Mouse (Mus musculus) heart, postnatal 10 days (tissue): ENCODE data around the gene Hmgcl. TPM values are rescaled to one million over a fixed set of nuclear protein-coding genes. Genes with fewer than 3 reads are reported as not detected.
A peak's percentile ranks its signal among the peaks of the same experiment; 100 is the strongest.

Experiments used
- DNase-seq, 2 experiments: peaks; one replicate each; pipeline ENCODE4 v3.0.0; 2021
- intact Hi-C: fragments of 180-260 bp; cut with DNase I; formaldehyde crosslinking; loops from one replicate; pipeline ENCODE4 v1.15.1; 2025
- total RNA-seq, 2 experiments: library from RNA; stranded (reverse); gene quantifications; 2 replicates each; pipeline ENCODE4 v1.2.3; 2021

Gene Hmgcl
- total RNA-seq: 10 to 100 TPM; 66.3 to 67.5 TPM

DNA sequence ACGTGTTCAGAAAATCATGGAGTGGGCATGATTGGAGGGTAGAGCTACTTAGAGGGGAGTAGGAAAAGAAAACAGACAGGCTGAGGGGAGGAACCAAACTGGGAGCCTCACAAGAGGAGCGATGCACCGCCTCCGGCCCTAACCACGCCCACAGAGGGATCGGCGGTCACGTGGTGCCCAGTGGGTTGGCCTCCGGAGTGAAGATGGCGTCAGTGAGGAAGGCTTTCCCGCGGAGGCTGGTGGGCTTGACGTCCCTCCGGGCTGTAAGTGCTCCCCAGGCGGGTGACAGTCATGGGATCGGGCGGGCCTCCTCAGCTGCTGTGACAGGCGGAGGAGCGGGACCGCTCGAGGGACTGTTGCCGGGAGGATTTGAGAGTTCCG, at the start of gene Hmgcl:
TSS of gene Hmgcl (plus strand) at position 171 of the 381 bp plus-strand sequence.
- peak; percentile 97 to 98 for DNase-seq
- intact Hi-C loops: no loop called here

DNA sequence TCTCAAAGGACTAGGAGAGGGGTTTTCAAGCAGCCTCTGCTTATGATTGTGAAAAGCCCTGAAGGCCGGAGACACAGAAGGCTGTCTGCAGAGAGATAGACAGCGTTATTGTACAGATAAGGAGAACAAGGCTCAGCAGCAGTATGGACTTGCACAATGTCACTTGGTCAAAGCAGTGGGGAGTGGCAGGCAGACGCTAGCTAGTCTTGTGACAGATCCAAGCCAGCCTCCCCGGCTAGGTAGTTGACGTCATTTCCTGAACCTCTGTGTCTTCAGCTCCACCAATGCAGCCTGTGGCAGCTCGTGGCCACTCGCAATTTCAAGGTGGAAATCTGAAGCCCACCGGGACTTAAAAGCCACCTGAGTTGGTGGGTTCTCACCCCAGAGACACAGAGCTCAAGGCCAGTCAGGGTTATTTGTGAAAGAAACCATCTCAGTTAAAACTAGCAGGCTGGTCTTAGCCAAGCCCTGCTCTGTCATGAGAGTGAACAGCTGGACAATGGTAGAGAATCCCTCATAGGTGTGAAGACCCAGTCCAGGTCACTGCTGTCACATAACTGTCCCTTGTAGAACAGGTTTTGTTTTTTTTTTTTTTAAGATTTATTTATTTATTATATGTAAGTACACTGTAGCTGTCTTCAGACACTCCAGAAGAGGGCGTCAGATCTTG, 47.7 kb upstream of the Hmgcl start:
- intact Hi-C loops: no loop called here
- peak; percentile 43 to 48 for DNase-seq

DNA sequence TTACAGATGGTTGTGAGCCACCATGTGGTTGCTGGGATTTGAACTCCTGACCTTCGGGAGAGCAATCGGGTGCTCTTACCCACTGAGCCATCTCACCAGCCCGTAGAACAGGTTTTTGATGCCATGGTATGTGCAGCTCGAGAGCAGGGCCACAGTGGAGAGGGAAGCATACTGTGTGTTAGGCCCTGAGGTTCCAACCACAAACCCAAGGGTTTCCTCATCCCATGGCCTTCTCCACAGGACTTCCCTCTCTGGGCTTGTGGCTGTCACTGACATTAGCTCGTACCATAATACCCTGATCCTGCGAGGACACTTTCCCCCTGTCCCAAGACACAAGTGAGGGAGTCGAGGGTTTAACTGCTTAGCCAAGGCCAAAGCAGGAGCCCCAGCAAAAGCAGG, 47.2 kb upstream of the Hmgcl start:
- intact Hi-C loops: no loop called here
- no peak for DNase-seq

DNA sequence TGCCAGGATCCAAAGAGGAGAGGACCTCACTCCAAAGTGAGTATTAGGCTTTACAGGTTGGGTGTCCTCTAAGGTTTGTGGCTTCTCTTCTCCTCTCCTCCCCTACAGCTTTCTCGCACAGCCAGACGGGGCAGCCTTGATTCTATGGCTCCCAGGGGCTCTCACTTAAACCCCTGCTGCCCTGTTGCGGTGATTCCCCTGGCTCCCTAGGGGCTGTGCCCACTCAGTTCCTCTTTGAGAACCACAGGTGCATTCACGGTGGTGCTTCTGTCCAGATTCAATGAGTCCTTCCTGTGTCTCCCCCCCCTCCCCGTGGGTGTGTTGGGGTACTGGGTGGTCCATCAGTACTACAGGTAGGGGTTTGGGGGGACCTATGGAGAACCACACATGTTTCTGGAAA, 46.2 kb upstream of the Hmgcl start:
- intact Hi-C loops: no loop called here
- no peak for DNase-seq

DNA sequence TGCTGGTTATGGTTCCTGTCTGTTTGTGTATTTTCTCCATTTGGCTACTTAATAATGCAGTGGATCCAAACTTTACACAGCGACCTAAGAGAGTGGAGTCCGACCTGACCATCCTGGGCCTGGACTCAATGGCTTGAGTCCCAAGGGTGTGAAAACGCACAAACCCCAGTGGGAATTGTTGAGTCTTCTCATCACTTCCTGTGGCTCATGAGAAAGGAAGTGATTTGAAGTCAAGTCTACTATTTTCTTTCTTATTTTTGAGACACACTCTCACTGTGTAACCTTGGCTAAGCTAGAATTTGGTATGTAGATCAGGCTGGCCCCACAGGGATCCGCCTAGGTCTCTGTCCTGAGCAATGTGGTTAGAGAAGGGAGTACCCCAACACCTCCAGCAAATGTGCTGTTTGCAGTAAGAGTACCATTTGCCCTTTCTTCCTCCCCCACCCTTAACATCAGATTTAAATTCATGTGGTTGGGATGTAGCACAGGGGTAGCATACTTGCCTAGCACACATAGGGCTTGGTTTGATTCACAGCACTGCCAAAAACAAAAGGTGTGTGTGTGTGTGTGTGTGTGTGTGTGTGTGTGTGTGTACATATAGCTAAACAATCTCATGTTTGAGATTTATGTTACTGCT, 43.5 kb upstream of the Hmgcl start:
- intact Hi-C loops: no loop called here
- DNase-seq: no peak

DNA sequence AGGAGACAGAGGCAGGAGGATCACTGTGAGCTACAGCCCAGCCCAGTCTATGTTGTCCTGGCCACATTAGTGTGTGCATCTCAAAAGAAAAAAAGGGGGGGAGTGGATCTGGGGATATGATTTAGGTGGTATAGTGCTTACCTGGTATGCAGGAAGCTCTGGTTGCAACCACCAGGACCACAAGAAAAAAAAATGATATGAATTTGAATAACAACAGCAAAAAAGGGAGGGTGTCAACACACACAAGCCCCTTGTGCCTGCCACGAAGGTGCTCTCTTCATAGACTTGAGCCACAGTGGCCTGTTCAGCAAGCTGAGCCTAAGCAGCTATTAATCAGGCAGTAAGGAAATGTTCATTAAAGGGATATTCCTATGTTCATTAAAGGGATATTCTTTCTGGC, 41.4 kb upstream of the Hmgcl start:
- DNase-seq: no peak
- intact Hi-C loops: no loop called here

DNA sequence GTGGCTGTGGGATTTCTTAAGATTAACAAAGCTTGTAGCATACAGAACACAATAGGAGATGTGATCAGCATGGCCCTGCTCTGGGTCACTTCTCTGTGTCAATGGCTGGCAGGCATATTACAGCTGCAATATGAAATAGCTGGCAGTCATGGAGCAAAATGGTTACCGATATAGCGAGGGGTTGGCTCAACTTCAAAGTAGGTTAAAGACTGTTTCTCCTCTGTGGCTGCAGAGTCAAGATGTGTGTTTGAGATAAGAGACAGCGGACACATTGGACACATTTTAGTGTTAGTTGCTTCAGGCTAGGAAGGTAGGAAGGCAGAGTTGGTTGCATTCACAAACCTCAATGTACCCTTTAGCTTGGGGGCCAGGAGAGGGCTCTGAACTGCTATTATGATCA, 39.6 kb upstream of the Hmgcl start:
- no peak for DNase-seq
- intact Hi-C loops: no loop called here

DNA sequence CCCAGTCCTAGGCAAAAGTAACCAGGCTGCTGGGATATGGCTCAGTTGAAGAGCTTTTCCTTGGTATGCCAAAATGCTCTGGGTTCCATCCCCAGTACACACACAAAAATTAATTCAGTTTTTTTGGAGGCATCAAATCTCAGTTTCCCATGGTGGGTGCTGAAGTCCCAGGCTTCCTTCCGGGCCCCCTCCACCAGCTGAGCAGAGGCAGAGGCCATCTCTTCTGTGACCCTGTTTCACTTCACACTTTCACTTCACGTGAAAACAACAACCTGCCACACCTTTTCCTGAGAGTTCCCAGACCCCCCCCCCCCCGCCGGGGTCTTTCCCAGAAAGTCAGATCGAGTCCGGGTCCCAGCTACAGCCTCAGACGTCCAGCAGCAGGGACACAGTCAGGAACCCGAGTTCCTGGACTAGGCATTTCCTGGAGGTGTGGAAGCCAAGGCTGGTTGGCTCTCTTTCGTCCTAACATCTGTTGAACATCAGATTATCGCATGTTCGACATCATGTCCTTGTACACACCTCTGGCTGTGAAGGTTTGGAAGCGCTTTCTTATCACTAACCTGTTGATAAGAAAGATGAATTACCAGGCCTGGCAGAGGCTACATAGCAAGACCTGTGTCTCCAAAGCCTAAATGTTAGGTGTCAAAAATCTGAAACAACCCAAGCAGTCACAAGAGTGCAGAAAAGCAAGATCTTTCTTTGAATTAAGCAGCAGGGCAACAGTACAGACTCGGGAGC, 36.8 kb upstream of the Hmgcl start:
- intact Hi-C loops: no loop called here
- no peak for DNase-seq

DNA sequence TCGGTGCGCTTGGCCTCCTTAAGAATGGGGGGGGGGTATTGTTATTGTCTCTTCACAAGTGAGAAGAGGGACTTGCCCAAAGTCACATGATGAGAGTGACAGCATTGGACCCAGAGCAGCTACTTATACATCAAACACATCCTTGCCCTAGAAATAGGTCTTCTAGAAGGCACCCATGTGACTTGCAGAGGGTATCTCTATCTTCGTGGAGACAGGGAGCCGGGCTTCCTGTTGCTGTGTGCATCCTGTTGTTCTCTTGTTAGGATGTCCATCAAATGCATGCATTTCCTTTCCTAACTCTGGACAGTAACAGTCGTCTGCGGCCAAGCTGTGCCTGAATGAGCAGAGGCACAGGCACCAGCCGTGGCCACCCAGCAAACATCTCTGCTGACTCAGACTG, 34.7 kb upstream of the Hmgcl start:
- intact Hi-C loops: no loop called here
- DNase-seq: no peak

DNA sequence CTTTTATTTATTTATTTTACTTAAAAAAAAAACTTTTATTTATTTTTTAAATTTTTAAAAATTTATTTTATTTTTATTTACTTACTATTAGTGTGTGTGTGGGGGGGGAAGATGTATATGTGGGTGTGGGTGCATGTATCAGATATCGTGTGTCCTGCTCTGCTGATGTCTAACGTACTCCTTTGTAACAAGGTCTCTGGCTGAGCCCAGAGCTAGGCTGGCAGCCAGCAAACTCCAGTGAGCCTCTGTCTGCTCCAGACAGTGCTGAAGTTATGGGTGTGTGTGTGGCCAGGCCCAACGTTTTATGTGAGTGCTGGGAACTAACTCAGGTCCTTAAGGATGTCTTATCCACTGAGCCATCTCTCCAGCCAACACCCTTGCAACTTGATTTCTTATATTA, 34.1 kb upstream of the Hmgcl start:
- intact Hi-C loops: no loop called here

DNA sequence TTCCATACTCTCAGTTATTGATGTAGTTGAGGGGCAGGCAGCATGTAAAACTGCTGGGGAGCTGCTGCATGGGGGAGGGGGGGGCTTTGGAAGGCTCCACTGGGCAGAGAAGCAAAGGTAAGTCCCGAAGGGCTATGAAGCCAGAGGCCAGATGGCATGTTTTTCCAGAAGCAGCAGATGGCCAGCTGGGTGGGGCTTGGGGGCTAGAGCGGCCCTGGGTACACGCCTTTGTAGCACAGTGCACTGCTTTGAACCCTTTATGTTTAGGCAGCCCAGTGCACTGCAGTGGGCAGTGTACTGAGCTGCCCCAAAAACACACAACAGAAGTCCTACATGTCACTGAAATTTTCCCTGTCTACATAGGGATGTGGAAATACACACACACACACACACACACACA, 33.4 kb upstream of the Hmgcl start:
- DNase-seq: no peak
- intact Hi-C loops: no loop called here

More for the DNA sequence above, 34.1 kb upstream of the Hmgcl start:
- no peak for DNase-seq

DNA sequence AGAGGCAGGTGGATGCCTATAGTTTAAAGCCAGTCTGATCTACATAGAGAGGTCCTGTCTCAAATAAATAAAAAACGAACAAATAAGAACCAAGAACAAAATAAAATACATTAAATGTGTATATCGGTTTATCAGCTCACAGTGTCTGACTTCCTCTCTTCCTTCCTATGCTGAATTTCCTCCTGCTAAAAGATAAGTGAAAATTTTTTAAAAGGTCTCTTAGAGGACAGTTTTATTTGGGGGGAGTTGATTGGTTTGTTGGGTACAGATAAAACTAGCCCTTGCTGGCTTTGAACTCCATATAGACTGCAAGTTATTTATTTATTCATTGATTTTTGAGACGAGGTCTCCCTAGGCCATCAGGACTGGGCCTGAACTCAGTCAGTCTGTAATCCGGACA, 32.8 kb upstream of the Hmgcl start:
- intact Hi-C loops: no loop called here
- DNase-seq: no peak

DNA sequence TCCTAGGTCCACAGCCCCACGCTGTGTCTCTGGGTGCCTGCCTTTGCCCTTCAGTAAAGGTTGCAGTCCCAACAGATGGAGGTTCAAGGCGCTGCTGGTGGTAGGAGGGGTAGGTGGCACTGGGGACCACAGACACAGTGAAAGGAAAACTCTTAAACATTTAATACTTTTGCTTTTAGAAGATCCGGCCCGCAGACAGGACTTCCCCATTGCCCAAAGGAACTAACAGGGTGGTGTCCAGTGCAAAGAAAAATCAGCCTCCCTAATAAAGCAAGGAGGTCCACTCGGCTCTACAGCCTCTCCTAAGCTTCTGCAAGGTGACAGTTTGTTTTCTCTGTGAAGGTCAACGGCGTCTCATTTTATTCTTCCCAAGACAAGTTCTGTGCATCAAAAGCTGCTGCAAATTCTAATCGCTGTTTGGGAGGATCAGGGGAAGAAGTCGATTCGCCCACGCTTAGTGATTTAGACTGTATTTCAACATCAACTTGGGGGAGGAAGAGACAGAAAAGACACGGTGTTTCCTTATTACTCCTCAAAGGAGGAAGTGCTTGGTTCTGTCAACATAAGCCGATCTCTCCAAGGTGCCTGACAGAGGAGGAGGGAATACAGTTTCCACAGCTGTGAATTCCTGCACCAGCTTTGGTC, 27.5 kb upstream of the Hmgcl start:
- intact Hi-C loops: no loop called here
- DNase-seq: peak in 1 of 2 experiments; percentile 17

DNA sequence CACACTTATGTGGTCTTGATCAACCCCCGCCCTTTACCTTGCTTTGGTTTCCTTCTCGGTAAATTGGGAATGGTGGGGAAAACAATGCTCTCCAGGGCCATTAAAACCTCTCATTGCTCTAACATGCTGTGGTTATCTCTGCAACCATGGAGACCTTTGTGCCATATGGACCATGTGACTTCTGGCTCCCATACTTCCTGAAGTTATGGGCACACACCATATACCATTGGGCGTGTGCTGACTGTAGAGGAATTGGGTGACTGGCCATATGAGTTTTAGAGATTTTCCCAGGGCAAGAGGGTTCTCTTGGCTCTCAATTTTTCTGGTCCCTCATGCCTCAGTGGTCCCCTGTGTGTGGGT, 27.0 kb upstream of the Hmgcl start:
- intact Hi-C loops: no loop called here
- DNase-seq: no peak

DNA sequence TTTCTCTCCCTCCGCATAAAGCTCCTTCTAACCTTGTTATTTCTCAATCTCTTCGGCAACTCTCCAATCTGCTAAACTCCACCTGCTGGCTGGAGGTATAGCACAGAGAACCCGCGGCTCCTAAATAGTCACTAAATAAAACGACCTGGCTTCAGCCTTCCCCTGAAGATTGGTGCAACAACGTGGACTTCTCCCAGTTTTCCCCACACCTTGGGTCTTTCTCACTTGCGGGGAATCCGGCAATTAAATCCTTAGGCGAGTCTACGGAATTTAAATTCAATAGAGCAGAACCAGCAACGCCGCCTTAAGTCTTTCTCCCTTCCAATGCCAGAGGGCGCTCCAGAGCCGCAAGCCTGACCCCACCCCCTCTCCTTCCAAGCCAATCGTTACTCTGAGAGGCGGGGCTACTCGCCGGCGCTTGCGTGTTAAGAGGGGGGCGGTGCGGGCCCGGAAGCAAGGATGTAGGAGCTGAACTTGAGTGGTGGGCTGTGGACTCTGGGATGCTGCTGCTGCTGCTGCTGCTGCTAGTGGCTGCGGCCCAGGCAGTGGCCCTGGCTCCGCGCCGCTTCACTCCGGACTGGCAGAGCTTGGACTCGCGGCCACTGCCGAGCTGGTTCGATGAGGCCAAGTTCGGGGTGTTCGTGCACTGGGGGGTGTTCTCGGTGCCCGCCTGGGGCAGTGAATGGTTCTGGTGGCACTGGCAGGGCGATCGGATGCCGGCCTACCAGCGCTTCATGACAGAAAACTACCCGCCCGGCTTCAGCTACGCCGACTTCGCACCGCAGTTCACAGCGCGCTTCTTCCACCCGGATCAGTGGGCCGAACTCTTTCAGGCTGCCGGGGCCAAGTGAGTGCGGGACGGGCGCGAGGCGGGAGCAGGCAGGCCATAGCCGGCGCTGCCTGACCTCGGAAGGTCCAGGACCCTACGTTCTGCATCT, 25.7 kb upstream of the Hmgcl start, which contains the start of gene Fuca1:
TSS of gene Fuca1 (plus strand) at position 432 of the 938 bp plus-strand sequence.
- peak; percentile 97 to 98 for DNase-seq
- intact Hi-C loops: loop anchor here (2.0 to 5.0 kb wide), 2 partner anchors 30 to 118 kb away; no protein-coding TSS in a partner anchor

DNA sequence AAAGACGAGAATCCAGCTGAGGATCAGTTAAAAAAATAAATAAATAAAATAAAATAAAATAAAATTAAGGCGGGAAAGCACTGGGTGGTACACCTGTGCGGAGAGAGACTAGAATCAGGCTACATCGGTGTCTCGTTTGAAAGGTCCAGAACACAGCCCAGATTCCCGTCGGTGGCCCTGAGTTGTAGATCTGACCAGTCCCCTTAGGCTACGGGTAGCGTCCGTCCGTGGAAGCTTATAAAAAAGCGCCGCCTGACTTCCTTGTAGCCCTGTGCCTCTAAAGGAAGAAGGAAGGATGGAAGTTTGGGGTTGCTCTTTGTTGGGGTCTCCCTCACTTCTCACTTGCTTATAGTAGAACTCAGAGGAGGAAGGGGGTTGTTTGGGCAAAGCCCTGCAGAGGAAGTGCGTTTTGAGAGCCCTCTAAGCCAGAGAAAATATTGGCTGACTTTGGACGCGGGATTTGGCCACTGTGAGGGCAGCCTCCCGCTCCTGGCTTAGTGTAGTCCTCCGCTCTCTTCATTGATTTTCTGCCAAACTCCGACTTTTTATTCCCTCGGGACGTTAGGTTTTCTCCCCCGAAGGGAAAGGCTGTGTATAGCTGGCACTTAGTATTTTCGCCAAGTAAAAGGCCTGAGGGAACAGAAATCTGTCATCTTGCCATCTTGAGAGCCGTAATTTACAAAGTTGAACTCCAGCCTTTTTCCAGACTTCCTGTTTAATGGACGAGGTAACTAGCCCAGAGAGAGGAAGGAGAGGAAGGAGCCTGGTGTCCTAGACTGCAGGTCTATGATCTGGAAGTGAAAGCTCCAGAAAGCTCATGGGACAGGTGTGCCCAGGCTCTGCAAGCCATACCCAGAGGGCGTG, 24.8 kb upstream of the Hmgcl start:
- DNase-seq: peak; percentile 47 to 55
- intact Hi-C loops: loop anchor here (2.0 to 5.0 kb wide), 2 partner anchors 31 to 119 kb away; no protein-coding TSS in a partner anchor

DNA sequence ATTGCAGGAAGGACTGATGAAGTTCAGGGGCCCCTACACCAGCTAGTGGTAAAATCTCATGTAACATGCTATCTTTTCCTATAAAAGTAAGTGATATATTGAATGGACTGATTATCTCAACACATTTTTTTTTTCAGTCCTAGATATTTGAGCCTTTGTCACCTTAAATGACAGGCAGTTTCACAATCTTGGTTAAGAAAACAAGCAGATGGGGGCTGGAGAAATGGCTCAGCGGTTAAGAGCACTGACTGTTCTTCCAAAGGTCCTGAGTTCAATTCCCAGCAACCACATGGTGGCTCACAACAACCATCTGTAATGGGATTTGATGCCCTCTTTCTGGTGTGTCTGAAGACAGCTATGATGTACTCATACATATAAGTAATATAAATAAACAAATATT, 24.1 kb upstream of the Hmgcl start:
- no peak for DNase-seq
- intact Hi-C loops: loop anchor here (5.0 kb wide), 1 partner anchor 120 kb away; no protein-coding TSS in a partner anchor

DNA sequence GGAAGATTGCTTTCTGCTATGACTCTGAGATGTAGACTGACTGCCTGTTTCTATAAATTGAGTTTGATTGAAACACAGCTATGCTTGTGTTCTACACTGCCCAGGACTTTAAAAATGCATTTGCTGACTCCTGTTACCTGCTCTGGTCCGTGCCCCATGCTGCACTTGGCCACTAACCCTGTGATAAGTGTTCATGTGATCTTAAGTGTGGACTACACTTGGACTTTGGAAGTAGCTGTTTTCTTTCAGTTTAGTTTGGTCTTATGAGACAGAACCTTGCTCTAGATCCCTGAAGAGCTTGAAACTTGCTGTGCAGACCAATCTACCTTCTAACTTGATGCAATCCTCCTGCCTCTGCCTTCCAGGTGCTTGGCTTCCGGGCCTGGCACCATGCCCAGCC, 21.8 kb upstream of the Hmgcl start:
- intact Hi-C loops: loop anchor here (5.0 kb wide), 1 partner anchor 122 kb away; no protein-coding TSS in a partner anchor
- DNase-seq: no peak

DNA sequence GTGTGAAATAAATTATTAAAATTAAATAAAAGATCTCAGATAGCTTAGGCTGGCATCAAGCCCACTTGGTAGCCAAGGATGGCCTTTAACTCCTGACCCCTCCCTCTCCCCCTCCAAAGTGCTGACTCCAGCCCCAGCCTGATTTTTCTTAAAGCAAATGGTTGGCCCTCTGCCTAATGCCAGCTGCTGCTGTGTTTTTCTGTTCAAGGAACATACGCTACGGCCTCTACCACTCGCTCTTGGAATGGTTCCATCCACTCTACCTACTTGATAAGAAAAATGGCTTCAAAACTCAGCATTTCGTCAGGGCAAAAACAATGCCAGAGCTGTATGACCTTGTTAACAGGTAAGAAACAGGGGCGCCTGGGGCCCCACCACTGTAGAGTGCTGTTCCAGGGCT, 20.9 kb upstream of the Hmgcl start:
- DNase-seq: no peak
- intact Hi-C loops: no loop called here
